Mouse (Mus musculus) megakaryocyte, embryonic 14.5 days (primary cell): Measurements from ENCODE around the gene Phactr1.

ENCODE experiments used
- FLI1 ChIP-seq: IDR thresholded peaks from 2 replicates; pipeline ENCODE4 v1.6.1; 2012; ENCODE audit warnings: low read length, inconsistent platforms, mixed read lengths
- GATA1 ChIP-seq: IDR thresholded peaks from 3 replicates; pipeline ENCODE4 v1.6.1; 2012; ENCODE audit warnings: mixed read lengths, low read length, inconsistent platforms, borderline replicate concordance

DNA sequence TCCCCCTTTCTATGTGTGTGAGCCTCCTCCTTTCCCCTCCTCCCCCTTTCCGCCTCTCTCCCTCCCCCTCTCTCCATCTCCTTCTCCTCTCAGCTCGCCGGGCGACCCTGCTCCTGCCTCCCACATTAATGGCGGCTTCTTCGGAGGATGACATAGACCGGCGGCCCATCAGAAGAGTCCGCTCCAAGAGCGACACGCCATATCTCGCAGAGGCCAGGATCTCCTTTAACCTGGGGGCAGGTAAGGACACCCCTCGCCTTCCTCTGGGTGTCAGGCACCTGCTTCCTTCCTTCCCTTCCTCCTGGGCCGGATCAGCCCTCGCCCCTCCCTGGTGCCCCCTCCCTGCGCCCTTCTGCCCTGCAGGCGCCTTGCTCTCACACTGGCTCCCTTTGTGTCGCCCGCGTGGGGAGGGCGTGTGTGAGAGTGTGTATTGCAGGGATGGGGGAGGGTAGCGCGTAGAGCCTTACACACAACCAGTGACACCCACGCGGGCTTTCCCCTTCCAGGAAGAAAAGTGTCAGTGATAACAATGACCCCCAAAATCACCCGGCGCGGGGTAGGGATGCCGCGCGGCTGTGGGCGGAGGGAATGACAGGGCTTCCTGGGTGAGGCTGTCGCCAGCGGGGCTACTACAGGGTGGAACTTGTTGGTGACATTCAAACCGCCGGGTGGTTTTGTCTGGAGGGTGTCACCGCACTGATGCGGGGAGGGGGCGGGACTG, 29.3 kb downstream of the Phactr1 start:
- no peak for TF ChIP-seq GATA1
- TF ChIP-seq FLI1, result no peak
